Comparison of ENCODE assay signal across 47 mouse cellular contexts in genomic region chr7:86816466-86816865, GRCm38 (mm10). TPM values are rescaled to one million over a fixed set of nuclear protein-coding genes. Genes with fewer than 3 reads are reported as not detected.
"Had no signal": no experiment of that assay in that cellular context is flagged by ENCODE, and none has a peak within 500 bp of the region (broad histone marks: within the 10 kb centered on the region; RNA-seq: fewer than 3 reads in every experiment).

No protein-coding gene starts in this region.

- H3K9me3 ChIP-seq: limb, embryonic 10.5 days; limb, embryonic 12.5 days; limb, embryonic 13.5 days; limb, embryonic 15.5 days; liver, embryonic 12.5 days; liver, embryonic 13.5 days; liver, embryonic 15.5 days; lung, embryonic 15.5 days; megakaryocyte, embryonic 14.5 days; midbrain, embryonic 10.5 days; midbrain, embryonic 12.5 days; midbrain, embryonic 13.5 days; midbrain, embryonic 15.5 days; neural tube, embryonic 12.5 days; neural tube, embryonic 13.5 days had no signal

- DNase-seq: left cerebral cortex, postnatal 4 days; liver; liver, embryonic 13.5 days; liver, postnatal 0 days; lung, adult 18-20 months; lung, adult 2 months; lung, embryonic 14.5 days; lung, postnatal 10 days; lung, postnatal 14 days; lung, postnatal 4 days; midbrain, embryonic 14.5 days had no signal

- H3K36me3 ChIP-seq: limb, embryonic 10.5 days; limb, embryonic 12.5 days; limb, embryonic 13.5 days; limb, embryonic 15.5 days; liver, embryonic 12.5 days; liver, embryonic 13.5 days; liver, embryonic 15.5 days; lung, embryonic 15.5 days; midbrain, embryonic 10.5 days; midbrain, embryonic 12.5 days; midbrain, embryonic 13.5 days; midbrain, embryonic 15.5 days; neural tube, embryonic 12.5 days; neural tube, embryonic 13.5 days had no signal

- H3K4me3 ChIP-seq: limb, embryonic 10.5 days; limb, embryonic 12.5 days; limb, embryonic 13.5 days; limb, embryonic 15.5 days; liver, embryonic 12.5 days; liver, embryonic 13.5 days; liver, embryonic 15.5 days; lung, embryonic 15.5 days; megakaryocyte, embryonic 14.5 days; midbrain, embryonic 10.5 days; midbrain, embryonic 12.5 days; midbrain, embryonic 13.5 days; midbrain, embryonic 15.5 days; myocyte; neural tube, embryonic 12.5 days; neural tube, embryonic 13.5 days had no signal

- H3K4me1 ChIP-seq: limb, embryonic 10.5 days; limb, embryonic 12.5 days; limb, embryonic 13.5 days; limb, embryonic 15.5 days; liver, embryonic 12.5 days; liver, embryonic 13.5 days; liver, embryonic 15.5 days; lung, embryonic 15.5 days; megakaryocyte, embryonic 14.5 days; midbrain, embryonic 10.5 days; midbrain, embryonic 12.5 days; midbrain, embryonic 13.5 days; midbrain, embryonic 15.5 days; neural tube, embryonic 12.5 days; neural tube, embryonic 13.5 days had no signal

- H3K27ac ChIP-seq: limb, embryonic 10.5 days; limb, embryonic 12.5 days; limb, embryonic 13.5 days; limb, embryonic 15.5 days; liver, embryonic 12.5 days; liver, embryonic 13.5 days; liver, embryonic 14.5 days; liver, embryonic 15.5 days; lung, embryonic 15.5 days; macrophage; midbrain, embryonic 10.5 days; midbrain, embryonic 12.5 days; midbrain, embryonic 13.5 days; midbrain, embryonic 15.5 days; neural tube, embryonic 12.5 days; neural tube, embryonic 13.5 days had no signal

- H3K9ac ChIP-seq: limb, embryonic 12.5 days; limb, embryonic 13.5 days; limb, embryonic 15.5 days; liver, embryonic 12.5 days; liver, embryonic 13.5 days; liver, embryonic 14.5 days; liver, embryonic 15.5 days; liver, postnatal 0 days; lung, embryonic 14.5 days; lung, embryonic 15.5 days; midbrain, embryonic 12.5 days; midbrain, embryonic 13.5 days; midbrain, embryonic 15.5 days; neural tube, embryonic 12.5 days; neural tube, embryonic 13.5 days had no signal

RNA-seq across cellular contexts. Expression of gene Vmn2r77, which starts 21.6 kb away (rescaled TPM):
- total RNA-seq: left cerebral cortex, postnatal 10 days; left cerebral cortex, postnatal 14 days; left cerebral cortex, postnatal 25 days; left cerebral cortex, postnatal 36 days; left cerebral cortex, postnatal 4 days; liver, adult 2 months; megakaryocyte progenitor cell, adult 5-6 weeks; megakaryocyte, adult 5-6 weeks; megakaryocyte-erythroid progenitor cell, adult 5-6 weeks; midbrain, postnatal 0 days; monocyte, adult 5-6 weeks had no signal
- polyA plus RNA-seq: limb, embryonic 10.5 days; limb, embryonic 11.5 days; limb, embryonic 12.5 days; limb, embryonic 13.5 days; limb, embryonic 14.5 days; limb, embryonic 15.5 days; liver, adult 2 months; liver, embryonic 11.5 days; liver, embryonic 12.5 days; liver, embryonic 13.5 days; liver, embryonic 14.5 days; liver, embryonic 15.5 days; liver, embryonic 16.5 days; liver, postnatal 0 days; lung, adult 2 months; lung, embryonic 14.5 days; lung, embryonic 15.5 days; lung, embryonic 16.5 days; lung, postnatal 0 days; macrophage; midbrain, embryonic 10.5 days; midbrain, embryonic 11.5 days; midbrain, embryonic 12.5 days; midbrain, embryonic 13.5 days; midbrain, embryonic 14.5 days; midbrain, embryonic 15.5 days; midbrain, embryonic 16.5 days; midbrain, postnatal 0 days; myocyte; neural tube, embryonic 11.5 days; neural tube, embryonic 12.5 days; neural tube, embryonic 13.5 days had no signal

RNA-seq across cellular contexts. Expression of gene Folh1, which starts 40.7 kb away (rescaled TPM):
- total RNA-seq: liver, adult 2 months; megakaryocyte progenitor cell, adult 5-6 weeks; megakaryocyte, adult 5-6 weeks; megakaryocyte-erythroid progenitor cell, adult 5-6 weeks had no signal
- polyA plus RNA-seq: limb, embryonic 10.5 days; limb, embryonic 11.5 days; limb, embryonic 12.5 days; liver, adult 2 months; liver, embryonic 11.5 days; liver, embryonic 12.5 days; liver, embryonic 13.5 days; liver, embryonic 14.5 days; liver, embryonic 16.5 days; lung, embryonic 14.5 days; macrophage; midbrain, embryonic 11.5 days; midbrain, embryonic 12.5 days; midbrain, embryonic 13.5 days; myocyte had no signal
